Mouse (Mus musculus) B cell, adult 2 months (primary cell): ENCODE data around the gene Pnpla7.
A peak's percentile ranks its signal among the peaks of the same experiment; 100 is the strongest.

Experiments used
- DNase-seq, 2 experiments: peaks; one replicate each; pipeline ENCODE4 v3.0.0; 2022

Pnpla7 gene

DNA sequence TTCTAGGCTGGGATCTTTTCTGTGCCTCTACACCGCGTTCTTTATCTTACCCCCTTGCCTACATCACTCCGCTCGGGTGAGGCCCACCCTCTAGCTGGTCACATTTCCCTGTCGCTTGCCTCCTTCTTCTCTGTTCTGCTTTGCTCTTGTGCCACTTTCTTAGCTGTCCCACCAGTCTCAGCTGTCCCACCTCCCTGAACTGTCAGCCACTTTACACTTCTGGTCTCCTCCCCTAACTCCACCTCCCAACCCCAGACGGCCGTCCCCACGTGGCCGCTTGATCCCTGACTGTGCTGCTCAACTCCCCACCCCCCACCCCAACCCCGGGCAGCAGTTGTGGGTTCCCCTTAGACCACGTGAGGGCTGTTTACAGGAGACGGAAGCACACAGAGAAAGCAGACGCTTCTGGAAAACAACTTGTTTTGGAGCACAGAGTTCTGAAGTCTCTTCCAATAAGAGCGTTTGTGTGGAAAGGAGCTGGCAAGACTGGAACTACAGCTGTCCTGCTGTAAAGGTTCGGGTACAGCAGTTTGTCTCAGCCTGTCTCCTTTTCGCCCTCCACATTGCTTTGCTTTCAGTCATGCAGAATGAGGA is at the start of gene Pnpla7:
TSS of gene Pnpla7 (plus strand) at position 330 of the 594 bp plus-strand sequence.
- peak; percentile 86 to 90 for DNase-seq

GRCm38 (mm10) chr2:24926345-24926964 is 49.4 kb upstream of the Pnpla7 start:
- no peak for DNase-seq

DNA sequence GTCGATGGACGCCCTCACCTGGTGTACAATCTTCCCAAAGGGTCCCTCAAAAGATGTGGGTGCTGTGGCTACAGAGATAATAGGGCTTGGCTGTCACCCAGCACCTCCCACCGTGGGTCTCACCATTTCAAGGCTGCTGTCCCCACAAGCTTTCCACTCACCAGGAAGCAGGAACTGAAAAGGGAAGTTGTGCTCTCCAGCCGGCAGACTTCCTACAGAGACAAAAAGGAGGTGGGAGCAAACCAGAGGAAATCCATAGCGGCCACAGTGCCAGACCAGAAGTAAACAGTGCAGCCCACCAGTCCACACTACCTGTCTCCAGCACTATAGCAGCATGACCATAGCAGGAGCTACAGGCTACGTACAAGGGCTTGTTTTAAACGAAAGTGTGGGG is 48.9 kb upstream of the Pnpla7 start:
- no peak for DNase-seq

- no peak for DNase-seq
Observed at GRCm38 (mm10) chr2:24927810-24928479, 47.9 kb upstream of the Pnpla7 start.

GRCm38 (mm10) chr2:24929119-24929518 is 46.7 kb upstream of the Pnpla7 start:
- no peak for DNase-seq

- DNase-seq: no peak
Observed at GRCm38 (mm10) chr2:24929593-24929992, 46.2 kb upstream of the Pnpla7 start.

DNA sequence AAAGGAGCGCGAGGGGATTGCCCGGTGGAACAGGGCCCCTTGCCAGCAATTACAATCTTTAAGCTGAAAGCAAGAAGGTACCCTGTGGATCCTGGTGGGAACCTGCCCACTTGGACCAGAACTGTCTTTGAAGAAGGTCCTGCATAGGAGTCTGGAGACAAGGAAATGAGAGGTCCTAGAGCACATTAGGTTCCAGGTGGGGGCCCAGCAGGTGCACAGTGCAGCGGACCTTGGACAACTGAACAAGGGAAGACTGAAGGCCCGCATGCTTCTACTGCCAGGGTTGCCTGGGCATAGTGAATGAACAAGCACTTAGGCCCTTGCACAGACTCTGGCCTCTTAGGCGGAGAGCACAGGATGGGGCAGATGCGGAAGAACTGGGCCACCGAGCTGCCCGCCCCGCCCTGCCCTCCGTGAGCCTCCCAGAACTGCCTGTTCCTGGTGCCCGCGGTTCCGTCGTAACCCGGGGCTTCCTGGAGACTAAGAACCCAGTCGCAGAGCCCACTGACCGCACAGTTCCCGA is 41.3 kb upstream of the Pnpla7 start:
- no peak for DNase-seq

DNA sequence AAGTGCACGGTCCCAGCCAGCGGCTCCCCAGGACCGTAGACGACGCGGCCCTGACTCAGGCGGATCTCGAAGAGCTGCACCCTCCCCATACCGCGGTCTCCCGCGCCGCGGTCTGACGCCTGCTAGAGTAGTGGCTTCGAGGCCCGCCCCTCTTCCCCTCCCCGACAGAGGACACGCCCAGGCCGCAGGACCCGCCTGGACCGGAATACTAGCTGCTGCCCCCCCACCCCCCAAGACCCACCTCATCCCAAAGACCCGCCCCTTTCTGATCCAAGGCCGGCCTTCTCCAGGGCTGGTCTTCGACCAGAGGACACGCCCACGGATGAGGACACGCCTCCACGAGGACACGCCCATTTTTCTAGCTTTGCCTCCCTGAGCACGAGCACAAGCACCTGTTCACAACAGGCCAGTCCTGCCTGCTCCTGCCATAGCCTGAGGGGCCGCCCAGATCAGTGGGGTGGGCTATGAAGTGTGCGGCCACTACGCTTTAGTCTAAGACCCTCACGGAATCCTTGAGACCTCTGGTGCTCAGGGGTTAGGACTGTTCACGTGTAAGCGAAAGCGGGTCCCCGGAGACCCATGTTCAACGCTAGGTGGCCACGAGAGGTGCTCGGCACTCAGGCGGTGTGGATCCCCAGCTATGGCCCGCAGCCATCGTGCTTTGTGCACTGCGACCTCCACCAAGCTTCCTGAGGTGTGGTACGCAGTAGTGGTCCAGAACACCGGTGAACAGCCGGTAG is 40.6 kb upstream of the Pnpla7 start, which contains the start of gene Arrdc1:
TSS of gene Arrdc1 (minus strand) at position 196 of the 740 bp plus-strand sequence.
- peak; percentile 96 to 97 for DNase-seq

GRCm38 (mm10) chr2:24942092-24942491 is 33.7 kb upstream of the Pnpla7 start:
- DNase-seq: no peak

DNA sequence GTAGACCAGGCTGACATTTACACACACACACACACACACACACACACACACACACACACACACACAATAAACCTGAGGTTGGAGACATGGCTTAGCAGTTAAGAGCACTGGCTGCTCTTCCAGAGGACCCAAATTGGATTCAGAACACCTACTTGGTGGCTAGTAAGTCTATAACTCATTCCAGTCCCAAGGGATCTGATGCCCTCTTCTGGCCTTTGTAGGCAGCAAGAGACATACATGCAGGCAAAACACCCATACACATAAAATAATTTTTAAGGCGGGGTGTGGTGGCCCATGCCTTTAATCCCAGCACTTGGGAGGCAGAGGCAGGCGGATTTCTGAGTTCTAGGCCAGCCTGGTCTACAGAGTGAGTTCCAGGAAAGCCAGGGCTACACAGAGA is 31.5 kb upstream of the Pnpla7 start:
- peak; percentile 48 to 55 for DNase-seq

DNA sequence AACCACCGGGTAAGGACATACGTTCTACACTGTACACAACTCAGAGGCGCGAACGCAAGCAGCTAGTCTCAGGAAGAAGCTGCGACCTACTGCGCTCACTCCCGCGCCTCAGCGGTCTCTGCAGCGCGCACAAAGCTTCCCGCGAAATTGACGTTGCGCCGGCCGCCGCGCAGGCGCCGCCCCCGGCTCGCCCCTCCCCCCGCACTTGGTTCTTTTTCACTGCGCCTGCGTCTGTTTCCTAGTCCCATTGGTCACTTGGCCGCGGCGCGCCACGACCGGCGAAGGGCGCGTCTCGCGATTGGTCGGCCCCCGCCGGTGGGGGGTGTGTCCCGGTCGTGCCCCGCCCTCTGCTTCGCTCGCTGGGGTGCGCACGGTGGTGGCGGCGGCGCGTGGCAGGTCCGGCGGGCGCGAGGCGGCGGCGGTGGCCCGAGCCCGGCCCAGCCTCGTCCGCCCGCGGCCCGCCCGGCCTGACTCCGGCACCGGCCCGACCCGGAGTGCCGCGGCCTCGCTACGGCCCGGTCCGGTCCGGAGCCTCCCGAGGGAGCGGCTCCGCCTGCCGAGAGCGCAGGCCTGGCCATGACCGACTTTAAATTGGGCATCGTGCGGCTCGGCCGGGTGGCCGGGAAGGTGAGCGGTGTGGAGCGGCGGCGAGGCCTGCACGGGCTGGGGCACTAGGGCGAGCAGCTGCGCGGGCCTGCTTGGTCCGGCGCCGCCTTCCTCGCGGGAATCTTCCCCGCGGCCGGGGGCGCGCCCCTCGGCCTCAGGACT is 26.2 kb upstream of the Pnpla7 start, which contains the start of gene Zmynd19:
TSS of gene Zmynd19 (plus strand) at position 372 of the 768 bp plus-strand sequence.
- peak; percentile 98 to 99 for DNase-seq

- peak; percentile 5 to 20 for DNase-seq
Observed at GRCm38 (mm10) chr2:24950189-24950535, 25.7 kb upstream of the Pnpla7 start.

DNA sequence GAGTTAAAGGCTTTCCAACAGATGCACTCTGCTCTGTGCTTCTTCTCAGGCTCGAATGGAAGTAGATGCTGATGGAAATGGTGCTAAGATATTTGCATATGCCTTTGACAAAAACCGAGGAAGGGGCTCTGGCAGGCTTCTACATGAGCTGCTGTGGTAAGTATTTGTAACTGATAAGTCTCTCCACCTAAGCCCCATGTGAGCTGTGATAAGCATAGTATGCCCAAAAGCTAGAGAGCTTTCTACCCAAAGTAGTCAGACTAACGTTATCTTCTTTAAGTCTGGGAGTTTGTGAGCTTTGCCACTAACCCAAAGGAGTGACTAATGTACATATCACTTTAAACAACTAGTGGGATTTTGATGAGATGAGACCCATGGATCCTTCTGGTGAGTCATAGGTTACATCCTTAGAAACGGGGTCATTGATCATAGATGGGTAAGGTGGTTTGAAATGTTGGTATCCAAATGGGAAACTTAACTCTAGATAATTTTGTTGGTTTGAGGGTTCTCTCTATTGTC is 23.2 kb upstream of the Pnpla7 start:
- DNase-seq: no peak

- peak in 1 of 2 experiments; percentile 11 for DNase-seq
Observed at GRCm38 (mm10) chr2:24960910-24961309, 14.9 kb upstream of the Pnpla7 start.

DNA sequence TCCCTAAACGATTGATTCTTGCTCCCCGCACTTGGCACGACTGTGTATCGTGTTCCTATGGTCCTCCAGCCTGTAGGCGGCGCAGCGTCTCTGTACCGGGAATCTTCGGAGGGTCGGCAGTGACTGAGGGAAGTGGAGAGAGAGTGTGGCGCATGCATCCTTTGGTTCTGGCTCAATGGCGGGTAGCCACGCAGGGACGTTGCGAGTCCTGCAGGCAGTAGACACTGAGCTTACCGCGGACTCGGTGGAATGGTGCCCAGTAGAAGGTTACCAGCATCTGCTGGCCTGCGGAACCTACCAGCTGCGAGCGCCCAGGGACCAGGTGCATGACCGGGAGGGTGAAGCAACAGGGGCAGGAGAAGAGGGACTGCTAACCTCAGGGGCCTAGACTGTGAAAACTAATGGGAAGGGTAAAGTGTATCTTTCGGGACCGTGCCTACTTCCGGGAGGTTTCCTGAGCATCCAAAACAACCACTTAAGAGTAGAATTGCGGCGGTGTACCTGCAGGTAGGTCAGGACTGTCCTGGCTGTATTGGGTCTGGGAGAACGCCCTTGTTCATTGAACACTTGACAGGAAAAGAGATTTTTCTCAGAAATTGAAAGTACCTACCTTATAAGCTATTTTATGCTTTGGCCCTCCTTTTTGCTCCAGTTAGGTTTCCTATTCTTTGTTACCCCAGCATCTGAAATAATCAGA is 13.4 kb upstream of the Pnpla7 start, which contains the start of gene Dph7:
TSS of gene Dph7 (plus strand) at position 97 of the 697 bp plus-strand sequence.
- DNase-seq: peak; percentile 91

GRCm38 (mm10) chr2:24970386-24970785 is 5.4 kb upstream of the Pnpla7 start:
- no peak for DNase-seq

- DNase-seq: peak in 1 of 2 experiments; percentile 15
Observed at GRCm38 (mm10) chr2:24974452-24974851, 1.4 kb upstream of the Pnpla7 start.

- DNase-seq: peak; percentile 95
Observed at GRCm38 (mm10) chr2:24974906-24975703, 728 bp upstream of the Pnpla7 start, which contains the start of gene Mrpl41. Mrpl41 (minus strand) TSS chr2:24975098.

- DNase-seq: peak in 1 of 2 experiments; percentile 9
Observed at GRCm38 (mm10) chr2:24976960-24977359, 1.1 kb downstream of the Pnpla7 start.

- no peak for DNase-seq
Observed at GRCm38 (mm10) chr2:24987762-24988161, 11.9 kb downstream of the Pnpla7 start.
